Mouse (Mus musculus): ENCODE data around the gene Sox14. TPM values are rescaled to one million over a fixed set of nuclear protein-coding genes. Genes with fewer than 3 reads are reported as not detected.

Gene Sox14
- total RNA-seq (2021): not detected
- long read RNA-seq, experiment 1: 0 reads
- long read RNA-seq, experiment 2: 0 reads

DNA sequence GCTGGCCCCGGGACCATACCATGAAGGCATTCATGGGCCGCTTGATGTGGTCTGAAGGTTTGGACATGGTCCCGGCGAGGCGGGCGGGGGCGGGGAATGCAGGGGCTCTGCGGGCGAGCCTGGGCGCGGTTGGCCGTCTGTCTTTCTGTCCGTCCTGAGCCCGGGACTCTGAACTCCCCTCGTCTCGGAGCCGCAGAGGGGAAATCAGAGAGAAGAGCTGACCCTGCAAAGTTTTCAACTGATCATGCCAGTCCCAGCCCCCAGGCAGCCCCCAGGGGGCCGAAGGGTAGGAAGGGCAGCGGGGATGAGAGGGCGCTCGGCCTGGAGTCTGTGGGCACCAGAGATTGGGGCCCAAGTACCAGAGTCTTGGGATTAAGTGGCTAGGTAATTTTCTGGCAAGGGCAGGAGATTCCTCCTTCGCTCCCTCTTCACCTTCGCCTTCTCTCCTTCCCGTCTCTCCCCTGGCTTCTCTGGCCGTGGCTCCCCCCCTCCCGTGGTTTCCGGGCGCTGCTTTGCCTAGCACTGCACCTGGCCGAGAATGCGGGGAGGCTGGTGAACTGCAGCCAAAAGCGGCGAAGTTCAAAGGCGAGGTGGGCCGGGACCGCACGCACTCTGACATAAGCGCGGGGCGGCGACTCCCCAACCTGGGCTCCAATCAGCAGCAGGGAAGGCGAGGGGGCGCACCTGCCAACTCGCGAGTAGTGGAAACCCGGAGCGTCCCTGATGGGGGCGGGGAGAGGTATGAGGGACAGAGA is at the start of gene Sox14:
Sox14 (minus strand) TSS at position 553 of the 755 bp plus-strand sequence.
- no peak for TF ChIP-seq CTCF (IDR thresholded peaks at IDR 0.05)
- DNase-seq: no peak
- peak within 1 kb of the TSS; percentile 55 for H3K4me3 ChIP-seq
- H3K27ac ChIP-seq: no peak within 1 kb of the TSS
- intact Hi-C loops (cut with DNase I): no loop called here

DNA sequence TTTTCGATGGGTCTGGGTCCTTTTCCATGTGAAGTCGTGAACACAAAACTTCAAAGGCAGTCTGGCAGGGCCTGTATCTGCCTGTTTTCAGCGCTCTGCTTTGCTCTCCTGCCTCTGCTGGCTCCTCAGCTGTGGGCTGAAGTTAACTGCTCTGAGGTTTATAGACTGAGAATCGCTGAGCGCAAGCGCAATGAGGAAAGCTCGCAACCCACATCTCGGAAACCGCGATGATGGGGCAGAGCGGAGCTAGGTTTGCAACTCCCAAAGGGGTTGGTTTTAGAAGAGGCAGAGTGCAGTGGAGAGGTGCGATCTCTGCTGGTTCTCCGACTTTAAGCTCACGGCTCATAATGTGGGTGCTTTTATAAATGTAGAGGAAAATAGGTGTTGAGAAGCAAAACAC is 3.3 kb upstream of the Sox14 start:
- no peak for TF ChIP-seq CTCF (IDR thresholded peaks at IDR 0.05)
- intact Hi-C loops (cut with DNase I): no loop called here

DNA sequence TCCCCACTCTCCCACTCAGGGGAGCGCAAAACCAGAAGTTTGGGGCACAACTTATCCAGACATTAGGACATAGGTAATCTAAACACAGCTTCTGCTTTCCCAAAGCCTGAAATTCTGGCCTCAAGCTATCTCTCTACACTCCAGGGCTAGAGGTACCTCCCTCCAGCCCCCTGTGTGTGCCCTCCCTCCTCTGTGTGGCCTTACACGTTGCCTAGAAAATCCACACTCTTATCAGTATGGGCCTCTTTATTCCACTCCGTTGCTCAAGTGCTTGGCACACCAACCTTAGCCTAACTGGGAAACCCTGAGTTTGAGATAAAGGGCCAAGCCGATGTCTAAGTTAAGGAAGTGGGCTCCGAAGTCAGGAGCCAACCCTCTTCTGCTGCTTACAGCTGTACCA is 2.6 kb upstream of the Sox14 start:
- TF ChIP-seq CTCF (IDR thresholded peaks at IDR 0.05): no peak
- intact Hi-C loops (cut with DNase I): no loop called here
- Histone ChIP-seq H3K27ac (no peak overlapping the region), H3K4me3 (no peak overlapping the region)
- no peak for DNase-seq

More for the DNA sequence above, 3.3 kb upstream of the Sox14 start:
- DNase-seq: no peak
- Histone ChIP-seq H3K27ac (no peak overlapping the region), H3K4me3 (no peak overlapping the region)

DNA sequence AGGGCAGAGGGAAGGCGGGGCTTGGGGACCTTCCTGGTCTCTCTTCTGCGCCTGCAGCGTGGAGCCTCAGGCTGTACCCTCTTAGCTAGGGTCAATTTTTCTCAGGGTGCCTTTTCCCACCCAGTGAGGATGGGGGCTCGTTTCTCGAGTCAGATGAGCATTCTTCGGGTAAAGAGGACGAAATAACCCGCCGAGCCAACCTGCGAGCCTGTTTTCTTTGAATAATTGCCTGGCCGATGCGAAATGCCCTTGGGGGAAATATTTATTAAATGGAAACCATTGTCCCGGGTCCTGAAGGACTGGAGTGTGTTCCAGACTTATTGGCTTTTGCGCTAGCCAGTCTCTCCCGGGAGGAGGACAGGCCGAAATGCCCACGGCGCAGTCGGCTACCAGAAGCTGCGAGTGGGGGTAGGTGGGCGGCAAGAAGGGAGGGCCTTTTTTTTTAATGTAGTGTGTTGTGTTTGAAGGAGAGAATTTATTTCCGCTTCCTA is 1.1 kb upstream of the Sox14 start:
- Histone ChIP-seq H3K27ac (no peak overlapping the region), H3K4me3 (no peak overlapping the region)
- no peak for TF ChIP-seq CTCF (IDR thresholded peaks at IDR 0.05)
- no peak for DNase-seq
- intact Hi-C loops (cut with DNase I): no loop called here

DNA sequence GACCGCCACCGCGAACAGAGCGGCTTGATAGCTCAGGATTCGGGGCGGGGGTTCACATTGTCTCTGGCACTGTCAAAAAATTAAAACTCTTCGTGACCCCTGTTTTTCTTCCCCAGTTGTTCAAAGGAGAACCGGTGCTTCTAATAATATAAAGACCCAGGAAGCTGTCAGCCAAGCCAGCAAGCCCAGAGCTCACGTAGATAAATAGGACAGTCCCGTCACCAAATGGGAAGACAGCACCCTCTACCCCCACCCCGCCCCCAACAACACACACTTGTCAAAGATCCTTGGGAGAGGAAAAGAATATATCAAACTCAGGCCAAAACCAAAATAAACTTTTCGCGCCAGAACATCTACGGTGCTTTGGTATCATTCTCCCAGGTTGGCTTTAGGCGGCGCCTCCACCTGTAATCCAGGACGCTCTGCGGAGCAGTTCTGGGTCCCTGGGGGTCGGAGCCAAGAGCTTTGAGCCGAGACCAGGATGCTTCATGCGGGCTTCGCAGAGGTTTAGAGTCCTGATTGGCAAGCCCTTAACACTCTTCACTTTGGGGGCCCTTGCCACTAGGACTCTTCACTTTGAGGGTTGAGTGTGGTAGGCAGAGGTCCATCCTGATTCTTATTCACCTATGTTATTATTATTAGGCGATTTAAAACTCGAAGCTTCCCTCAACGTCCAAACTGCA is 544 bp upstream of the Sox14 start:
- intact Hi-C loops (cut with DNase I): no loop called here
- H3K27ac ChIP-seq: no peak overlapping the region
- no peak for TF ChIP-seq CTCF (IDR thresholded peaks at IDR 0.05)
- DNase-seq: no peak
- peak overlapping the region; percentile 55 for H3K4me3 ChIP-seq

DNA sequence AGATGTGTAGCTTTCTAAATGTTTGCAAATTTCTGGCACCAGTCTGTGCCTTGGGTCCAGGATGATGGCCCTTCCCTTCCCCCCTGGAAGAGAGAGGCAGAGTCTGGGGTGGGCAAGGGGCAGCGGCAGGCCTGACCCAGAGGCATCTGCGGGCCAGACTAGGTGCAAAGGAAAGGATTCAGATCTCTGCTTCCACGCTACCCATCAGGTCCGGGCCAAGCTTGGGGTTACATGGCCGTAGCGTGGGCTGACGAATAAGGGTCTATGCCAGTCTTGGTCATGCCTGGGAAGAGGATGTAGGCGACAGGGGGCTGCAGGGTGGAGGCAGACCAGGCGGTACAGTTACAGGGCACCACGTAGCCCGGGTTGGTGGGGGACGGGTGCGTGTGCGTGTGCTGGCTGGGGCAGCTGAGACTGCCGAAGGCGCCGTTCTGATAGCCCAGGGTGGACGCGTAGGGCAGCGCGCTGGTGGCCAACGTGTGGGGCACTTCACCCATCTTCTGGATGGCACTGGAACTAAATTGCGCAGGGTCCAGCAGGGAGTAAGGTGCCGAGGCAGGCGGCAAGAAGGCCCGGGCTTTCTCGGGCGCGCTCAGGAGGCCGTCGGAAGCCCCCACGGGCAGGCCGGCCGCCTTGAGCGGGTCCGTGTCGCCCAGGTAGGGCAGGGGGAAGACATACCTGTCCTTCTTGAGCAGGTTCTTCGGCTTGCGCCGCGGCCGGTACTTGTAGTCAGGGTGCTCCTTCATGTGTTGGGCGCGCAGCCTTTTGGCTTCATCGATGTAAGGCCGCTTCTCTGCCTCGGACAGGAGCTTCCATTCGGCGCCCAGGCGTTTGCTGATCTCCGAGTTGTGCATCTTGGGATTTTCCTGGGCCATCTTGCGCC is 994 bp downstream of the Sox14 start:
- Histone ChIP-seq H3K4me3 (peak overlapping the region; percentile 55; the same call in 1 of the 2 replicates), H3K27ac (no peak overlapping the region)
- intact Hi-C loops (cut with DNase I): no loop called here
- TF ChIP-seq CTCF (IDR thresholded peaks at IDR 0.05): no peak
- DNase-seq: no peak

DNA sequence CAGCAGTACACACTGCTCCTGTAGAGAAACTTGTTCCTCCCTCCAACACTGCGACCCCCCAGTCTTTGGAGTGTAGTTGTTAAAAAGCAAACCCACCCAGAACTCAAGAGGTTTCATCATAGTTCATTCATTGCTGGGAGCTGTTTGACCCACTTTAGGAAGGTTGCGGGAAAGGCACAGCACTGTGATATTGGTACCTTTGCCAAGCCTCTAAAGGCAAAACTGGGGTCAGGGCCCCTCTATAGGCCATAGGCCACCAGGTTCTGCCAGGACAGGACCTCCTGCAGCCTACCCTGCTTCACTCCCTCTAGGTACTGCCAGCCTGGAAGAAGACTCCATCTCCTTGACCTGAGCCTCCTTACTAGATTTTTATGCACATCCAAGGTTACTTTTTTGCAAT is 2.2 kb downstream of the Sox14 start:
- no peak for TF ChIP-seq CTCF (IDR thresholded peaks at IDR 0.05)
- H3K4me3 ChIP-seq: no peak overlapping the region
- intact Hi-C loops (cut with DNase I): no loop called here
- DNase-seq: no peak
- H3K27ac ChIP-seq: no peak overlapping the region

DNA sequence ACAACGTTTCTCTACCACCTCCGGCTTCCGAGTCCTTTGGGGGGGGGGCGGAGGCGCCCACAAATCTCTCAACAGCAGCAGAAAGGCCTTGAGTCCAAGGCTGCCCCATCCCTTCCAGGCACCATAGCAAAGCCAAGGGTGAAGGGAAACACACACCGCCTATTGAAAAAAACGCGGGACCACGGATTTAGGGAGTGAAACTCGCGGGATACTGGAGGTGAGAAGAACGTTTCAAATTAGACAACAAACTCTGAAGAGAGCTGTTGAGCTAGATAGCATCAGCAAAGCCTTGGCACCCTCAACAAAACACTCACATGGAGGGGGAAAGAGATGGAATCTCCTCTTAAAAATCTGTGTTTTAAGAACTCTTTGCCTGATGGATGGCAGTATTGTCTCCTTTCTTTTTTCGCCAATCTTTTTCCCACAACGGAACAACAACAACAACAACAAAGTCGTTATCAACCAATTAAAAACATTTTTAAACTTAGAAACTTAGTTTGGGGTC is 2.8 kb downstream of the Sox14 start:
- DNase-seq: no peak
- H3K4me3 ChIP-seq: no peak overlapping the region
- no peak for TF ChIP-seq CTCF (IDR thresholded peaks at IDR 0.05)
- no peak overlapping the region for H3K27ac ChIP-seq
- intact Hi-C loops (cut with DNase I): no loop called here

DNA sequence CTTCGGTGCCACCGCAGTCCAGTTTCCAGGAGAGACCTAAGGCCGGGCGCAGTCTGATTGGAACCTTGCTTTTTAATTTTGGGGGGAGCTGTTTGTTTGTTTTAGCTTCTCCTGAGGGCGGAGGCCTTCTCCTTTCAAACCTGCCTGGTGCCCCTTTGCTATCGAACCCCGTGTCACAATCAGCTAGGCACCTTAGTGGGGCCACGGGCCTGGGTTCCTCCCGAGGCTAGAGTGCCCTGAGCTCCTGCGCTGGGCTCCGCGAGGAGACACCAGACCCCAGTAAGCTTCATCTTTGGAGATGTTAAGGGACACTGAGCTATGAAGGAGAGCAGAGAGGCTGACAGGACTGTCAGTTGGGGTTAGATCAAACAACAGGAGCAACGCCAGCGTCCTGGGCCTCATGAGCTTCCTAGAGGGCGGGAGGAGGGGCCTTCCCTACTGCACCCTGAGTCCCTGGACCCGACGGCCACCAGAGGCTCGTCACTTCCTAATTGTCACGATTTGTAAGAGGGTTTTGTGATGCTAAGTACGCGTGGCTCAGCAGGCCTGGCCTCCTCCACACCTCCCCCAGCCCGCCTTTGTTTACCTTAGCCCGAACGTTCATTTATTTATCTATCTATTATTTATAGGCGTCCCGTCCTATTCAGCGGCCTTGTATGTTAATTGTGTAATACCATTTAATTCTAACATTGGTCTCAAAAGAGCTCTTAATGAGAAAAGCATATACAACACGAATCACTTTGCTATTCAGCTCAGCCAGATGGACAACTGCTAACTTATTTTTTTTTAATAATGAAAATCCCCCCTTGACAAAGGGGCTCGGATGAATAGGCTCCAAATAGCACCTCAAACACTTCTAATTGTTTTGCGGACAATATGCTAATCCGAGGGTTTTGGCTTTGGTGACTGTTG is 3.5 kb downstream of the Sox14 start:
- no peak for DNase-seq
- no peak for TF ChIP-seq CTCF (IDR thresholded peaks at IDR 0.05)
- Histone ChIP-seq H3K4me3 (no peak overlapping the region), H3K27ac (no peak overlapping the region)
- intact Hi-C loops (cut with DNase I): no loop called here

DNA sequence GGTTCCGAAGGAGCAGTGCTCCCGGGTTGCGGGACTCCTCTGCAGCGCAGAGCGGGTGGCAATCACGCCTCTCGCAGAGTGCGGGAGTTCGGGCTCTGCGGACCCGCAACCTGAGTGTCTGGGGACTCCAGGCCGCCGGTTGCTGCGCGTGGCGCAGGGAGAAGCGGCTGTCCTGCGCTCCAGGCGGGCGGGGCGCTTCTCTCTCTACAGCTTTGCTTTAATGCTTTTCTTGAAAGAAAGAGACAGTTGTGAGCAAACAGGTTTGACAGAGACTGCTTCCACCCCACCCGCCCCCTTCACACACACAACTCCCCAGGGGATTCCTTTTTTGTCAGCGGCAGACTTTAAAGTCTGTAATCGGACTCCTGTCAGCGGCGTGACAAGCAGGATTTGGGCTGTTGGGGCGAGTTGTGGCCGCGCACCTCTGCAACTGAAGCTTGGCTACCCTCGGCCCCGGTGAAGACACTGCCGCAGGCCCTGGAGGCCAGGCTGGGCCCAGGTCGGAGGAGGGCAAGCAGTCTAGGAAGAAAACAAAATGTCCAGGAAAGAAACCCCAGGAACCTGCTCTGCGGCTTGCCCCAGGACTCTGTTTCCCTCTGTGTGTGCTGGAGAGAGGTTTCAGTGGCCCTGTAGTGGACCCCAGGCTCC is 4.3 kb downstream of the Sox14 start:
- no peak for TF ChIP-seq CTCF (IDR thresholded peaks at IDR 0.05)
- no peak for DNase-seq
- Histone ChIP-seq H3K4me3 (no peak overlapping the region), H3K27ac (no peak overlapping the region)
- intact Hi-C loops (cut with DNase I): no loop called here

Measured in gastrocnemius, adult 2 months (tissue).